Mouse (Mus musculus): ENCODE results near the gene Trnp1. TPM values are rescaled to one million over a fixed set of nuclear protein-coding genes. Genes with fewer than 3 reads are reported as not detected.

The Trnp1 gene
- polyA plus RNA-seq, 1 experiment from 2014 or later, result 4.3 TPM

DNA sequence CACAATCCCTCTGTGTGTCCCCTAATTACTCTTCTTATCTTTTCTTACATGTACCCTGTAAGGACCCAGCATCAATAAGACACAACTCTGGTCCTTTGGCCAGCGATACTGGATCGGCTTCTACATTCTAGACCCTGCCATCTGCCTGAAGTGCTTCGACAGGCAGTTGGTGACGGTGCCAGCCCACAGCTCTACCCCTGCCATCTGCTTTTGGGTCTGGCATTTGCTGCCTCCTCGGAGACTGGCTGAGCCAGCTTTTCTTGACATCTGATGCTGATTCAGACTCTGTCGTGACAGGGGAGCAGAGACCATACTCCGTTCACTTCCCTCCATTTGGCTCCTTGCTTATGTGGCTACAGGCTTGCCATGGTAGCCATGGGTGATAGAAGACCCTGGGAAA lies 10.6 kb upstream of the Trnp1 start:
- Histone ChIP-seq H3K27ac (no peak overlapping the region), H3K4me1 (no peaks in the 10 kb centered on the region), H3K9me3 (replicated peaks) (no peaks in the 10 kb centered on the region), H3K36me3 (no peaks in the 10 kb centered on the region), H3K4me2 (replicated peaks) (no peak overlapping the region), H3K4me3 (no peak overlapping the region), H3K27me3 (peaks cover 28% of the 10 kb centered on the region), H3K9ac (no peak overlapping the region)
- no peak for ATAC-seq (ENCODE audit: low FRiP score)
- WGBS, result 86% methylated on average over 7 of the region's 7 CpGs

DNA sequence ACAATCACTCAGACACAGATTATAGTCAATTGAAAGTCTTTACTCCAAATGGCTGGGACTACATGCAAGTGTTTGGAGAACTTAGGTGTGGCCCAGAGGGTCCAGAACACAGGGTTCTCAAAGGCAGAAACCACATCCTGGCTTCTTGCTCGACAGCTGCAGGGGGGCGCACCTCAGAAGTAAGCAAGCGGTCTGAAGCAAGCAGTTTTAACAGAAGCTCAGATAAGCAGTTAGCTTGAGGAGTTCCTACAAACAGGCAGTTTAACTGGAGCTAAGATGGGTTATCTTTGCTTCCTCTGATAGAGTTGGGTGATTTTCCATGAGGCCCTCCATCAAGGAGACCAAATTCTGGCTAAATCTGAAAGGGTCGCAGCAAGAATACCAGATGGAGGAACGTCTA lies 8.2 kb upstream of the Trnp1 start:
- H3K9ac ChIP-seq, result no peak overlapping the region
- WGBS, result 70% methylated on average over 5 of the region's 5 CpGs
- H3K9me3 ChIP-seq (replicated peaks), result no peaks in the 10 kb centered on the region
- H3K4me3 ChIP-seq, result no peak overlapping the region
- no peak for ATAC-seq (ENCODE audit: low FRiP score)
- peaks cover 39% of the 10 kb centered on the region for H3K27me3 ChIP-seq
- H3K27ac ChIP-seq, result no peak overlapping the region
- H3K4me1 ChIP-seq, result no peaks in the 10 kb centered on the region
- no peaks in the 10 kb centered on the region for H3K36me3 ChIP-seq
- H3K4me2 ChIP-seq (replicated peaks), result no peak overlapping the region

DNA sequence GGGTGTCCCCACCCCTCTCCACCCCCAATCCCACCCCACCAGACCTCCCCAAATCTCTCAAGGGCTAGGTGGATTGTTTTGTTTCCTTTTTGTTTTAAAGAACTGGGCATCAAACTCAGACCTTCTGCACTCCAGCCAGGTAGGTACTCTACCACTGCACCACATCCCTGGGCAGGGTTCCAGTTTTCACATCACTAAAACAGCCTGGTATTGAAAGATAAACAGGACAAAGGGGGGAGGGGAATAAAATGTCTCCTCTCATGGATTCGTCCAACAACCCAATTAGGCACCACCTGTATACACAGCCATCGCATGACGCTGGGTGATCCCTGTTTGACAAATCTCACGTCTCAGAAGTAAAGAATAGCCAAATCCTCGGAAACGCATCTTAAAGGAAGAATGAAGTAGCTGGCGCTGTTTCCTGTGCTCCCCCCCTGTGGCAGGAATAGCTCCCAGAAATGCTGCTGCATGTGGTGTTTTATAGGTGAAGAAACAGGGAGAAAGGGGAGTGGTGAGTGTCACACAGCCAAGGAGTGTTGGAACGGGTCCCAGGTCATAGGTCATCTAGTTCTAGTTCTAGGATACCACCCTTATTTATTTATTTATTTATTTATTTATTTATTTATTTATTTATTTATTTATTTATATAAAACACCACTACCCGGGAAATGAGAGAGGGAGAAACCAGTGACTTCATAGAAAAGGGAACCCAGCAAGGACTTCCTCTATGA lies 6.6 kb upstream of the Trnp1 start:
- no peaks in the 10 kb centered on the region for H3K4me1 ChIP-seq
- peaks cover 53% of the 10 kb centered on the region for H3K27me3 ChIP-seq
- H3K9me3 ChIP-seq (replicated peaks), result no peaks in the 10 kb centered on the region
- H3K4me2 ChIP-seq (replicated peaks), result no peak overlapping the region
- WGBS, result 69% methylated on average over 9 of the region's 9 CpGs
- no peak overlapping the region for H3K27ac ChIP-seq
- no peak overlapping the region for H3K9ac ChIP-seq
- ATAC-seq (ENCODE audit: low FRiP score), result no peak
- H3K4me3 ChIP-seq, result no peak overlapping the region
- no peaks in the 10 kb centered on the region for H3K36me3 ChIP-seq

DNA sequence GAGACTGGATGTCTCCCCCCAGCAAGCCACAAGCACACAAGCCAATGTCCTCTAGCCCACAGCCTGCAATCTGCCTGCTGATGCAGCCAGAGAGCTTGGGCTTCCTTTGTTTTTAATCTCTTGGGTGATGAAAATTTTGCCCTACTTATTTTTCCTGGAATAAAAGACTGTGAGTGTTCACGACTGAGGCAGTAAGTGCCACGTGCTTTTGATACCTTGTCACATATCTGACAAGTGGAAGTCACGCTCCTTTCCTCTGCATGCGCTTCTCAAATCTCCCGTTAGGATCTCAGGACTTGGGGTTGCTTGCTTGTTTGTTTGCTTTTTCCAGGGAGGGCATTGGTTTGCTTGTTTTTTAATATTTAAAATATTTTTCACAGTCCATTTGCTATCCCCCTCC lies 6.0 kb upstream of the Trnp1 start:
- Histone ChIP-seq H3K27ac (no peak overlapping the region), H3K4me3 (no peak overlapping the region), H3K36me3 (no peaks in the 10 kb centered on the region), H3K9ac (no peak overlapping the region), H3K4me2 (replicated peaks) (no peak overlapping the region), H3K9me3 (replicated peaks) (no peaks in the 10 kb centered on the region), H3K27me3 (peaks cover 59% of the 10 kb centered on the region), H3K4me1 (no peaks in the 10 kb centered on the region)
- ATAC-seq (ENCODE audit: low FRiP score), result no peak
- WGBS, result 53% methylated on average over 5 of the region's 5 CpGs

DNA sequence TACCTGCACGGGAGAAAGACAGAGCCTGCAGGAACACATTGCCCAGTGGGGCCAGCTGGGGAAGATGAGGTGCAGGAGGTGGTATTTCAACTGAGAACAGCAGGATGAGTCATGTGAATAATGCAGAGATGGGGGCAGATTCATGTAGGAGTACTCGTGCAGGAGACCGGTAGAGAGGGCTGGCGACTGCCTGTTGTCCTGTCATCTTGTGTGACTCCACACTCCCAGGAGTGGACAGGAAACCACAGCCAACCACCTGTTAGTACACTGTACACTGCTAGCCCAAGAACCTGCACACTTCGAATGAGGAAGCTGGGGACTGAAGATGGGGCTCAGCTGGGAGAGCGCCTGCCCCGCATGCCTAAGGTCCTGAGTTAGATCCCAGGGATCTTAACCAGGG lies 3.2 kb upstream of the Trnp1 start:
- ATAC-seq (ENCODE audit: low FRiP score), result no peak
- 70% methylated on average over 7 of the region's 7 CpGs for WGBS
- H3K9me3 ChIP-seq (replicated peaks), result no peaks in the 10 kb centered on the region
- peaks cover 17% of the 10 kb centered on the region; the same call in 1 of the 2 replicates for H3K4me1 ChIP-seq
- peaks cover 79% of the 10 kb centered on the region for H3K27me3 ChIP-seq
- H3K4me3 ChIP-seq, result no peak overlapping the region
- no peaks in the 10 kb centered on the region for H3K36me3 ChIP-seq
- H3K9ac ChIP-seq, result no peak overlapping the region
- no peak overlapping the region for H3K27ac ChIP-seq
- H3K4me2 ChIP-seq (replicated peaks), result no peak overlapping the region

DNA sequence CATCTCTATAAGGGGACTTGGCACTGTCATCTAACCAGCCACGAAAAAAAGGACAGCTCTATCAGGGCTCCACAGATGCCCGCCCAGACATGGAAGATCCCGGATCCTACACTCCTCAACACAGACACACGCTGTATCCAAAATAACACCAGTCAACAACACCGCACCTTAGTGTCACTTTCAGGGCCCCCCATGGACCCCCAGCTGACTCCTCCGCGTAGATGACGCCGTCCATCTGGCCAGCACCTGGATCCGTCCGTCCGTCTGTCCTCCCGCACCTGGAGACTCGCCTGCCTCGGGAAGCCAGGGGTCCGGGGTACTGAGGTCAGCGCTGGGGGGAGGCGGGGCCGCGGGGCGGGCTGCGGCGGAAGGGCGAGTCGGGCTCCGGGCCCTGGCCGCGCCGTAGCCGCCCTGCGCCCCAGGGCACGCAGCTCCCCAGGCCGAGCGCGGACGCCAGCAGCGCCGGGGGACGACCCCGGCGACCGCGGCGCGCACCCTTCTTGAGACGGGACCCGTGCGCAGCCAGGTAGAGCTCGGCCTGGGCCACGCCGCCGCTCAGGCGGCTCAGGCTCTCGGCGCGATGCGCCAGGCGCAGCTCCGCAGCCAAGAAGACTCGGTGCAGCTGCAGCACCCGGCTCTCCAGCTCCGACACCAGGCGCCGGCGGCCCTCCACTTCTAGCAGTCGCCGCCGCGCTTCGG lies 740 bp downstream of the Trnp1 start:
- WGBS, result under 1% methylated on average over 70 of the region's 70 CpGs
- H3K27ac ChIP-seq, result 0 out of 2 replicates have a peak overlapping the region, but pooled peaks have one; percentile 35
- ATAC-seq (ENCODE audit: low FRiP score), result peak; percentile 67
- H3K27me3 ChIP-seq, result peaks cover 92% of the 10 kb centered on the region
- H3K4me3 ChIP-seq, result peak overlapping the region; percentile 69
- H3K4me1 ChIP-seq, result peaks cover 22% of the 10 kb centered on the region
- H3K9ac ChIP-seq, result peak overlapping the region; percentile 78
- peak overlapping the region; percentile 100 for H3K4me2 ChIP-seq (replicated peaks)
- H3K9me3 ChIP-seq (replicated peaks), result no peaks in the 10 kb centered on the region
- H3K36me3 ChIP-seq, result no peaks in the 10 kb centered on the region

DNA sequence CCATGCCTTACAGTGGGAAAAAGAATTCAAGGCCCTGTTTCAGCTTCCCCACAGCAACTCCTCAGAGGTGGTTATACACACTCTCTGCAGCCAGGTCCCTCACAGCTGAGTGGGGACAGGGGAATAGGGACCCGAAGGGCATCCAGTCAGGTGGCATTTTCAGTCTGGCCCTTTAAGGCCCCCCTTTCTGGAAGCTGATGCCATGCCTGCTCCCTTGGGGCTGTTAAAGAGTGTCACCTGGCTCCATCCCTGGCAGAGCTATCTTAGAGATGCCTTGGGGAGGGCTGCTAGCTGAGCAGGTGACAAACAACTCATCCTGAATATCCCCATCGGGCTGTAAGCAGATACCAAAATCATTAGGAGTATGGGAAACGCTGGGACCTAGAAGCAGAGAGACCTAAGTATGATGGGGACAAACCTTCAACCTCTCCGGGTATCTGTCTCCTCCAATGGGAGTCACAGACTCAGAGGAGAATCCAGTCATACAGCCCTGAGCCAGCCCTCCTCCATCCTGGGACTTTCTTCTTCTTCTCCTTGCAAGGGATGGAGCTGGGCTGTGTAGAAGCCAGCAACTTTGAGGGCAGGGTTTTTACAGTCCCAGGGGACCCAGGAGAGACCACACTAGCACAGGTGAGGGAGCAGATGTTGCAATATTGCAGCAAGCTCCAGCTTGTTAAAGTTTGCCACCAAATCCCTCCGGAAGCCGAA lies 1.5 kb downstream of the Trnp1 start:
- Histone ChIP-seq H3K9ac (no peak overlapping the region), H3K4me3 (peak overlapping the region; percentile 69), H3K27ac (no peak overlapping the region), H3K27me3 (peaks cover 86% of the 10 kb centered on the region), H3K4me1 (peaks cover 24% of the 10 kb centered on the region), H3K4me2 (replicated peaks) (peak overlapping the region; percentile 100), H3K36me3 (no peaks in the 10 kb centered on the region), H3K9me3 (replicated peaks) (no peaks in the 10 kb centered on the region)
- ATAC-seq (ENCODE audit: low FRiP score), result no peak
- 28% methylated on average over 6 of the region's 6 CpGs for WGBS

DNA sequence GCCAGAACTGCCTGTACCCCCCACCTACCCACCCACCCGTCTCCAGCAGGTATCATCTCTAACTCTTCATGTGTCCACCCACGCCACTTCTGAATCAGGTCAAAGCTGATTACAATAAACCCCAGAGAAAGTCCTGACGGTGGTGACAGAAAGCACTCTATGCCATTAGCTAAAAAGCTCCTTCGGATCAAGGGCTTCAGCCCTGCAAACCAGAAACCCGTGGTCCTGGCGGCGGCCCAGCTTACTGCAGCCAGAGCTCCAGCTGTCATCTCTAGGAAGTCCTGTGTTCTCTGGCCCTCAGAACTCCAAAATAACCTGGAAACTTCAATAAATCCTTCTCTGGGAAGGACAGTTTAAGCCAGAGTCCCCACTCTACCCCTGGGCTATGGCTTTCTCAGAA lies 2.6 kb downstream of the Trnp1 start:
- no peak for ATAC-seq (ENCODE audit: low FRiP score)

DNA sequence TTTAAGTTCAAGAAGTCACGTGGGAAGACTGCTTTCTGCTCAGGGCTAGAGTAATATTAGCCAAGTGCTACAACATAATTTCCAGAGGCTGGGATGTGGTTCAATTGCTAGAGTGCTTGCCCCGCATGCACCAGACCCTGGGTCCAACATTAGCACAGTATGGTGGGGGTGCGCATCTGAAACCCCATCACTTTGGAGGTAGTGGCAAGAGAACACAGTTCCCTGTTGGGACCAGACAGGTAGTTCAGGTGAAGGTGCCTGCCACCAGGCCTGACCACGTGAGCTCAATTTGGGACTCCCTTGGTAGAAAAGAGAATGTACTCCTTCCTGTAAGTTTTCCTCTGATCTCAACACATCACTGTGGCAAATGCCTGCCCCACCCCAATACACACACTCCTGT lies 3.5 kb downstream of the Trnp1 start:
- no peaks in the 10 kb centered on the region for H3K9me3 ChIP-seq (replicated peaks)
- ATAC-seq (ENCODE audit: low FRiP score), result no peak
- H3K27ac ChIP-seq, result no peak overlapping the region
- peaks cover 66% of the 10 kb centered on the region for H3K27me3 ChIP-seq
- peaks cover 32% of the 10 kb centered on the region for H3K4me1 ChIP-seq
- H3K4me2 ChIP-seq (replicated peaks), result no peak overlapping the region
- no peak overlapping the region for H3K4me3 ChIP-seq
- 70% methylated on average over 4 of the region's 4 CpGs for WGBS
- no peaks in the 10 kb centered on the region for H3K36me3 ChIP-seq
- no peak overlapping the region for H3K9ac ChIP-seq

More for the DNA sequence above, 2.6 kb downstream of the Trnp1 start:
- no peak overlapping the region for H3K4me2 ChIP-seq (replicated peaks)
- H3K4me1 ChIP-seq, result peaks cover 32% of the 10 kb centered on the region
- no peaks in the 10 kb centered on the region for H3K36me3 ChIP-seq
- WGBS, result 31% methylated on average over 7 of the region's 7 CpGs
- no peak overlapping the region for H3K4me3 ChIP-seq
- H3K27me3 ChIP-seq, result peaks cover 74% of the 10 kb centered on the region
- H3K9ac ChIP-seq, result no peak overlapping the region
- H3K27ac ChIP-seq, result no peak overlapping the region
- no peaks in the 10 kb centered on the region for H3K9me3 ChIP-seq (replicated peaks)

DNA sequence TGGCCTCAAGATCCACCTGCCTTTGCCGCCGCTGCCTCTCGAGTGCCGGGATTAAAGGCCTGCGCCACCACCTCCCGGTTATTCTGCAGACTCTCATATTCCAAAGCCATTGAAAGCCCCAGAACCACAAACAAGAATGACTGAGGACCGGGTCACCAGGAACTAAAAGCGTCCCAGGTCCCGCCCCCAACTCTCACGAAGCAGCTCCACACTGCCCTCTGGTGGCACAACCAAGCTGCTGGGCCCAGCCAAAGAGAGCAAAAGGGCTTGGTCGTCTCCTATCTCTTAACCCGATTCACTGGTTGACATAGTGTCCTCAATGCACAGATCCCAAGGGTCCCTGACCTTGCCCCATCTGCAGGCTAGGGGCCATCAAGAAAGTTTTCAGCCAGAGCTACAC lies 3.9 kb downstream of the Trnp1 start:
- Histone ChIP-seq H3K4me1 (peaks cover 36% of the 10 kb centered on the region), H3K27me3 (peaks cover 62% of the 10 kb centered on the region), H3K9ac (no peak overlapping the region), H3K9me3 (replicated peaks) (no peaks in the 10 kb centered on the region), H3K4me3 (peak overlapping the region; percentile 25), H3K4me2 (replicated peaks) (peak overlapping the region; percentile 52), H3K36me3 (no peaks in the 10 kb centered on the region), H3K27ac (no peak overlapping the region)
- ATAC-seq (ENCODE audit: low FRiP score), result no peak
- WGBS, result under 1% methylated on average over 12 of the region's 12 CpGs

DNA sequence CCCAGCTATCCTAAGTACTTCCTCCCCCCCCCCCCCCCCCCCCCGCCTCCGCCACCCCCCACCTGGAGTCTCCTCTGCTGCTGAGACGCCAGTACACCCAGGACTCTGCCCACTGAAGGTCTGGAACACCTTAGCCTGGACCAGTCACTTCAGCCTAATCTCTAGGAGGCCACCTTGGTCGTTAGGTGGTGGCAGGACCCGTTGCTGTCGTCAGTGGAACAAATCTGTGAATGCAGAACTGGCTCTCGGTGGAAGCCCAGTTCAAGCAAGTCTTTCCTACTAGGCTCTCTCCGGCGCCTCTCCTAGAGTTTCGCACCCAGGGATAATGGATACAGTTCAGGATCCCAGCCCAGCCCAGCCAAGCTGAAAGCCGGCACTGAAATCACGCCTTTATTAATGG lies 4.5 kb downstream of the Trnp1 start:
- Histone ChIP-seq H3K27me3 (peaks cover 56% of the 10 kb centered on the region), H3K4me1 (peaks cover 36% of the 10 kb centered on the region), H3K36me3 (no peaks in the 10 kb centered on the region), H3K4me3 (peak overlapping the region; percentile 25), H3K27ac (no peak overlapping the region), H3K9ac (no peak overlapping the region), H3K9me3 (replicated peaks) (no peaks in the 10 kb centered on the region), H3K4me2 (replicated peaks) (peak overlapping the region; percentile 52)
- 31% methylated on average over 9 of the region's 12 CpGs for WGBS
- ATAC-seq (ENCODE audit: low FRiP score), result no peak

DNA sequence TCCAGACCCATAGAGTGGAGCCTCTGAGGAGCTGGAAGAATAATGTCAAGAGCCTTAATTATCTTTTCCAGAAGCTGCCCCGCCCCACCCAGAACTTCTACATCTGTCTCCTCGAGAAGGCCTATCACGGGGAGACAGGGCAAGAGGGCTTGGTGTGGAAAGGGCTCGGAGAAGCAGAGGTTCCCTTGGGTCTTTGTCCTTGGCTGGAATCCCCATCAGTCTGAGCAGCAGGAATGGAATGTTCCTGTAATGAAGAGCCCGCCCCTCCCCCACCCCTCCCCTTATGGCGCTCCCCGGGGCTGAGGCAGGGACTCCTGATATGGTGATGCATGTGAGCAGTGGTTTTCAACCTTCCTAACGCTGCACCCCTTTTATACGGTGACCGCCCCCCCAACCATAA lies 6.5 kb downstream of the Trnp1 start:
- peaks cover 19% of the 10 kb centered on the region for H3K4me1 ChIP-seq
- no peak overlapping the region for H3K4me3 ChIP-seq
- no peaks in the 10 kb centered on the region for H3K9me3 ChIP-seq (replicated peaks)
- 35% methylated on average over 10 of the region's 10 CpGs for WGBS
- no peaks in the 10 kb centered on the region for H3K36me3 ChIP-seq
- no peak for ATAC-seq (ENCODE audit: low FRiP score)
- H3K27me3 ChIP-seq, result peaks cover 35% of the 10 kb centered on the region
- H3K9ac ChIP-seq, result no peak overlapping the region
- no peak overlapping the region for H3K27ac ChIP-seq
- H3K4me2 ChIP-seq (replicated peaks), result no peak overlapping the region
